21 mouse cellular contexts compared by ENCODE assay signal in genomic region chr4:132797461-132797860, GRCm38 (mm10). TPM values are rescaled to one million over a fixed set of nuclear protein-coding genes. Genes with fewer than 3 reads are reported as not detected.
A peak's percentile ranks its signal among the peaks of the same experiment; 100 is the strongest.
DNase-seq lines count a peak whose midpoint lies in the region; ATAC-seq and TF ChIP-seq lines count a peak whose summit lies in the region.
"Had no signal": no experiment of that assay in that cellular context is flagged by ENCODE, and none has a peak within 500 bp of the region (broad histone marks: within the 10 kb centered on the region; RNA-seq: fewer than 3 reads in every experiment).

No protein-coding gene starts in this region.

- no peaks in the 10 kb centered on the region for H3K36me3 ChIP-seq in kidney, postnatal 0 days (ENCODE audit: insufficient read depth, low read length)
- H3K36me3 ChIP-seq in spleen, adult 2 months (ENCODE audit: control insufficient read depth, insufficient read depth, low read length) = peaks cover 1% of the 10 kb centered on the region; the same call in 1 of the 2 replicates
- H3K36me3 ChIP-seq in macrophage (ENCODE audit: inconsistent target) = peaks cover 4% of the 10 kb centered on the region
- H3K36me3 ChIP-seq: embryonic facial prominence, embryonic 15.5 days; forebrain, embryonic 10.5 days; heart, embryonic 13.5 days; hindbrain, embryonic 13.5 days had no signal

- no peak for TF ChIP-seq POLR2A in spleen, adult 2 months (IDR thresholded peaks at IDR 0.05; ENCODE audit: low read depth, low read length)
- TF ChIP-seq POLR2A in cerebellum, adult 2 months (IDR thresholded peaks at IDR 0.05; ENCODE audit: borderline replicate concordance, insufficient read depth, low read length) = no peak

- no peaks in the 10 kb centered on the region for H3K4me1 ChIP-seq in kidney, postnatal 0 days (replicated peaks; ENCODE audit: insufficient read depth, low read length)
- peaks cover 15% of the 10 kb centered on the region for H3K4me1 ChIP-seq in spleen, adult 2 months (ENCODE audit: control insufficient read depth, insufficient read depth, insufficient read length)
- H3K4me1 ChIP-seq in cerebellum, adult 2 months (ENCODE audit: control insufficient read depth, insufficient read depth, low read length) = no peaks in the 10 kb centered on the region

- peak; percentile 25; the same call in 1 of the 2 replicates for TF ChIP-seq CTCF in kidney, postnatal 0 days (IDR thresholded peaks at IDR 0.05; ENCODE audit: low read depth)
- TF ChIP-seq CTCF in spleen, adult 2 months (IDR thresholded peaks at IDR 0.05; ENCODE audit: extremely low read depth, insufficient read depth, insufficient read length, insufficient replicate concordance) = no peak
- TF ChIP-seq CTCF in cerebellum, adult 2 months (IDR thresholded peaks at IDR 0.05; ENCODE audit: borderline replicate concordance, insufficient read depth, low read depth, low read length) = no peak

- peaks cover 50% of the 10 kb centered on the region for H3K79me2 ChIP-seq in macrophage (ENCODE audit: inconsistent target)

- no peak for DNase-seq in kidney, postnatal 0 days (ENCODE audit: low spot score)
- DNase-seq in kidney, adult 18-20 months = no peak
- DNase-seq in spleen, adult 2 months (ENCODE audit: low read depth in 1 of 2, low spot score in 2 of 2) = no peak
- no peak for DNase-seq in spleen, adult 12 weeks (ENCODE audit: low spot score)
- no peak for DNase-seq in T-cell, adult 2 months (ENCODE audit: low spot score)
- DNase-seq in cerebellum, adult 2 months = no peak
- DNase-seq: adrenal gland, postnatal 14 days; cerebellum, adult 8-10 months; cerebellum, postnatal 14 days; embryo, embryonic 11 days; gastrocnemius, postnatal 36 days; heart, postnatal 36 days had no signal

- H3K27ac ChIP-seq in kidney, postnatal 0 days = no peak overlapping the region
- peak overlapping the region; percentile 28 for H3K27ac ChIP-seq in spleen, adult 2 months (ENCODE audit: insufficient read depth, low read length)
- H3K27ac ChIP-seq in macrophage = peak overlapping the region; percentile 74
- no peak overlapping the region for H3K27ac ChIP-seq in cerebellum, adult 2 months (ENCODE audit: insufficient read depth, low read length)
- H3K27ac ChIP-seq: embryonic facial prominence, embryonic 15.5 days; forebrain, embryonic 10.5 days; heart, embryonic 13.5 days; hindbrain, embryonic 13.5 days; hindbrain, postnatal 0 days had no signal

- WGBS in kidney, postnatal 0 days = 63% methylated on average over 1 of the region's 1 CpGs
- 47% methylated on average over 1 of the region's 1 CpGs for WGBS in spleen, adult 2 months
- 13% methylated on average over 1 of the region's 1 CpGs for WGBS in macrophage (ENCODE audit: missing documents)
- WGBS in cerebellum, adult 2 months = 67% methylated on average over 1 of the region's 1 CpGs

- no peak overlapping the region for H3K4me3 ChIP-seq in kidney, postnatal 0 days (replicated peaks; ENCODE audit: low read depth, low read length)
- no peak overlapping the region for H3K4me3 ChIP-seq in spleen, adult 2 months (ENCODE audit: extremely low read depth, insufficient read depth, insufficient read length)
- H3K4me3 ChIP-seq in macrophage (ENCODE audit: inconsistent target) = no peak overlapping the region
- no peak overlapping the region for H3K4me3 ChIP-seq in cerebellum, adult 2 months (replicated peaks; ENCODE audit: insufficient read depth, low read depth, low read length)
- H3K4me3 ChIP-seq: embryonic facial prominence, embryonic 15.5 days; erythroblast, embryonic 14.5 days; forebrain, embryonic 10.5 days; heart, embryonic 13.5 days; hindbrain, embryonic 13.5 days had no signal

- no peak overlapping the region for H3K9ac ChIP-seq in kidney, postnatal 0 days (ENCODE audit: low read depth, low read length)
- H3K9ac ChIP-seq: embryonic facial prominence, embryonic 15.5 days; heart, embryonic 13.5 days; hindbrain, embryonic 13.5 days had no signal

- H3K9me3 ChIP-seq in kidney, postnatal 0 days (replicated peaks; ENCODE audit: low read length) = no peaks in the 10 kb centered on the region
- H3K9me3 ChIP-seq: embryonic facial prominence, embryonic 15.5 days; forebrain, embryonic 10.5 days; heart, embryonic 13.5 days; hindbrain, embryonic 13.5 days had no signal

- no peak for ATAC-seq in kidney, postnatal 0 days (replicated peaks; ENCODE audit: low FRiP score, low read depth)
- ATAC-seq: activated CD4-positive, CD25-positive, alpha-beta regulatory T cell, adult 4 months; forebrain, embryonic 14.5 days; hindbrain, postnatal 0 days had no signal

- H3K27me3 ChIP-seq in kidney, postnatal 0 days (ENCODE audit: insufficient read depth, low read length) = no peaks in the 10 kb centered on the region; the same call in 1 of the 2 replicates
- no peaks in the 10 kb centered on the region for H3K27me3 ChIP-seq in spleen, adult 2 months (ENCODE audit: control insufficient read depth, insufficient read depth, low read length)
- peaks cover 1% of the 10 kb centered on the region; the same call in 1 of the 2 replicates for H3K27me3 ChIP-seq in cerebellum, adult 2 months (ENCODE audit: control insufficient read depth, insufficient read depth, low read length)

- no peak overlapping the region for H3K4me2 ChIP-seq in kidney, postnatal 0 days (ENCODE audit: low read length)
- H3K4me2 ChIP-seq: embryonic facial prominence, embryonic 15.5 days; heart, embryonic 13.5 days; hindbrain, embryonic 13.5 days had no signal

RNA-seq across cellular contexts. Expression of gene Themis2, which starts 1.3 kb away (rescaled TPM):
- 1.0 TPM in 2 replicates for polyA plus RNA-seq in kidney, postnatal 0 days (2015; fragmentation: Nextera tagmentation; extraction: Ambion mirVana)
- 55.0 and 68.8 TPM in 2 replicates for polyA plus RNA-seq in spleen, adult 2 months (2012; rRNA removed)
- 100 to 1,000 TPM in 19 of 26 experiments, 10 to 100 TPM in 7; 17.5 to 808 (median 224) TPM for total RNA-seq in macrophage (2018; cell fraction: chromatin; rRNA removed)
- 100 to 1,000 TPM in 24 of 26 experiments, 10 to 100 TPM in 2; 70.8 to 956 (median 317) TPM for total RNA-seq in macrophage (2018; cell fraction: cytosol; rRNA removed)
- 1,000 to 10,000 TPM in 5 of 26 experiments, 100 to 1,000 TPM in 17, 10 to 100 TPM in 4; 58.3 to 1,365 (median 493) TPM for total RNA-seq in macrophage (2018; cell fraction: nucleus; rRNA removed)
- polyA plus RNA-seq in macrophage (2018) = 131 to 255 TPM (median 207 TPM) in 3 replicates
- polyA plus RNA-seq in cerebellum, adult 2 months (2012; rRNA removed) = 0.41 and 0.44 TPM in 2 replicates

RNA-seq across cellular contexts. Expression of gene Rpa2, which starts 29.3 kb away (rescaled TPM):
- polyA plus RNA-seq in kidney, postnatal 0 days (2015; fragmentation: Nextera tagmentation; extraction: Ambion mirVana) = 60.0 and 65.7 TPM in 2 replicates
- polyA plus RNA-seq in spleen, adult 2 months (2012; rRNA removed) = 15.4 and 19.9 TPM in 2 replicates
- 10 to 100 TPM in 6 of 26 experiments, 1 to 10 TPM in 17, under 1 TPM in 1, not detected in 2; 0.62 to 21.0 (median 7.1) TPM for total RNA-seq in macrophage (2018; cell fraction: chromatin; rRNA removed)
- total RNA-seq in macrophage (2018; cell fraction: cytosol; rRNA removed) = 1 to 10 TPM; 3.1 to 8.9 (median 6.4) TPM
- total RNA-seq in macrophage (2018; cell fraction: nucleus; rRNA removed) = 10 to 100 TPM in 2 of 26 experiments, 1 to 10 TPM in 24; 1.1 to 34.1 (median 5.0) TPM
- 6.0 to 44.1 TPM (median 7.6 TPM) in 3 replicates for polyA plus RNA-seq in macrophage (2018)
- 20.0 and 21.3 TPM in 2 replicates for polyA plus RNA-seq in cerebellum, adult 2 months (2012; rRNA removed)

RNA-seq across cellular contexts. Expression of gene Smpdl3b, which starts 40.4 kb away (rescaled TPM):
- polyA plus RNA-seq in kidney, postnatal 0 days (2015; fragmentation: Nextera tagmentation; extraction: Ambion mirVana) = 9.0 and 9.5 TPM in 2 replicates
- polyA plus RNA-seq in spleen, adult 2 months (2012; rRNA removed) = 1.5 and 4.2 TPM in 2 replicates
- total RNA-seq in macrophage (2018; cell fraction: chromatin; rRNA removed) = 1 to 10 TPM in 11 of 26 experiments, under 1 TPM in 8, not detected in 7; 0.38 to 3.7 (median 1.2) TPM
- total RNA-seq in macrophage (2018; cell fraction: cytosol; rRNA removed) = 1 to 10 TPM in 20 of 26 experiments, under 1 TPM in 6; 0.51 to 7.5 (median 2.2) TPM
- total RNA-seq in macrophage (2018; cell fraction: nucleus; rRNA removed) = 10 to 100 TPM in 8 of 26 experiments, 1 to 10 TPM in 14, under 1 TPM in 4; 0.85 to 22.2 (median 5.7) TPM
- 1.0 to 8.5 TPM (median 1.9 TPM) in 3 replicates for polyA plus RNA-seq in macrophage (2018)
- 1.6 and 1.9 TPM in 2 replicates for polyA plus RNA-seq in cerebellum, adult 2 months (2012; rRNA removed)

RNA-seq across cellular contexts. Expression of gene Ppp1r8, which starts 45.5 kb away (rescaled TPM):
- polyA plus RNA-seq in kidney, postnatal 0 days (2015; fragmentation: Nextera tagmentation; extraction: Ambion mirVana) = 37.5 and 37.8 TPM in 2 replicates
- 21.3 and 25.0 TPM in 2 replicates for polyA plus RNA-seq in spleen, adult 2 months (2012; rRNA removed)
- 10 to 100 TPM in 22 of 26 experiments, 1 to 10 TPM in 4; 8.5 to 28.9 (median 17.0) TPM for total RNA-seq in macrophage (2018; cell fraction: chromatin; rRNA removed)
- 10 to 100 TPM in 24 of 26 experiments, 1 to 10 TPM in 2; 9.1 to 26.5 (median 19.4) TPM for total RNA-seq in macrophage (2018; cell fraction: cytosol; rRNA removed)
- total RNA-seq in macrophage (2018; cell fraction: nucleus; rRNA removed) = 10 to 100 TPM in 21 of 26 experiments, 1 to 10 TPM in 5; 8.0 to 30.6 (median 14.2) TPM
- 19.7 to 37.4 TPM (median 26.3 TPM) in 3 replicates for polyA plus RNA-seq in macrophage (2018)
- 67.6 and 69.2 TPM in 2 replicates for polyA plus RNA-seq in cerebellum, adult 2 months (2012; rRNA removed)

Comparison
In these comparisons a context has a peak if more than half of its experiments do, and no peak if none do; other contexts are left out.
1. H3K27ac ChIP-seq: peak in spleen, adult 2 months (single experiment) and macrophage (single experiment); none in kidney, postnatal 0 days (single experiment) and cerebellum, adult 2 months (single experiment).
2. RNA of gene Themis2, which starts 1.3 kb away (polyA plus RNA-seq): 131 to 255 TPM in macrophage and 55.0 to 68.8 TPM in spleen, adult 2 months; 1.0 TPM in kidney, postnatal 0 days and 0.41 to 0.44 TPM in cerebellum, adult 2 months; every median in the first group is over 10 times any median in the second.